Mouse (Mus musculus) heart, embryonic 11.5 days (tissue): ENCODE data around the gene Cltrn. TPM values are rescaled to one million over a fixed set of nuclear protein-coding genes. Genes with fewer than 3 reads are reported as not detected.
A peak's percentile ranks its signal among the peaks of the same experiment; 100 is the strongest.

Experiments used
- ATAC-seq: fragments of 200-750 bp; cut with Nextera tagmentation; replicated peaks from 2 replicates; pipeline ENCODE4 v1.8.0; 2017; ENCODE audit warnings: moderate library complexity; ENCODE audit not compliant: insufficient number of reproducible peaks, low FRiP score, low TSS enrichment
- H3K27ac ChIP-seq: fragments of 300-500 bp; sonication (generic); 2 replicates; pipeline ENCODE4 v1.5.1; 2014; ENCODE audit warnings: mild to moderate bottlenecking, low read depth, low read length
- H3K27me3 ChIP-seq: fragments of 300-500 bp; sonication (generic); 2 replicates; pipeline ENCODE4 v1.6.1; 2014; ENCODE audit warnings: mild to moderate bottlenecking, low read length, mixed read lengths; ENCODE audit not compliant: control insufficient read depth, insufficient read depth
- H3K36me3 ChIP-seq: fragments of 300-500 bp; sonication (generic); 2 replicates; pipeline ENCODE4 v1.6.1; 2014; ENCODE audit warnings: mild to moderate bottlenecking, low read length, moderate library complexity, mixed read lengths; ENCODE audit not compliant: control insufficient read depth, insufficient read depth
- H3K4me1 ChIP-seq: fragments of 300-500 bp; sonication (generic); 2 replicates; pipeline ENCODE4 v1.6.1; 2014; ENCODE audit warnings: low read length; ENCODE audit not compliant: control insufficient read depth, insufficient read depth
- H3K4me2 ChIP-seq: fragments of 300-500 bp; sonication (generic); 2 replicates; pipeline ENCODE4 v1.6.1; 2014; ENCODE audit warnings: mild to moderate bottlenecking, moderate library complexity
- H3K4me3 ChIP-seq: fragments of 300-500 bp; sonication (generic); 2 replicates; pipeline ENCODE4 v1.5.1; 2014; ENCODE audit warnings: low read depth, low read length
- H3K9ac ChIP-seq: fragments of 300-500 bp; sonication (generic); 2 replicates; pipeline ENCODE4 v1.6.1; 2014; ENCODE audit warnings: mild to moderate bottlenecking, low read depth, low read length, moderate library complexity
- H3K9me3 ChIP-seq: fragments of 300-500 bp; sonication (generic); replicated peaks from 2 replicates; pipeline ENCODE4 v1.6.1; 2016; ENCODE audit warnings: low read length; ENCODE audit not compliant: control insufficient read depth
- WGBS: fragments of 180-500 bp; shearing (Covaris S2); extraction: QIAGEN DNeasy Blood & Tissue Kit; methylation state at CpG from one replicate; pipeline ENCODE4 v1.1.7; 2014; ENCODE audit not compliant: insufficient replicate concordance; 5-methylcytosine and 5-hydroxymethylcytosine counted together
- polyA plus RNA-seq: library from polyadenylated mRNA; unstranded; fragments of >200 nt; fragmentation: Nextera tagmentation; extraction: Ambion mirVana; gene quantifications from 2 replicates; pipeline ENCODE4 v1.2.1, GENCODE M21; 2014

The Cltrn gene
- polyA plus RNA-seq, 1 experiment from 2014 or later: 0.13 TPM

DNA sequence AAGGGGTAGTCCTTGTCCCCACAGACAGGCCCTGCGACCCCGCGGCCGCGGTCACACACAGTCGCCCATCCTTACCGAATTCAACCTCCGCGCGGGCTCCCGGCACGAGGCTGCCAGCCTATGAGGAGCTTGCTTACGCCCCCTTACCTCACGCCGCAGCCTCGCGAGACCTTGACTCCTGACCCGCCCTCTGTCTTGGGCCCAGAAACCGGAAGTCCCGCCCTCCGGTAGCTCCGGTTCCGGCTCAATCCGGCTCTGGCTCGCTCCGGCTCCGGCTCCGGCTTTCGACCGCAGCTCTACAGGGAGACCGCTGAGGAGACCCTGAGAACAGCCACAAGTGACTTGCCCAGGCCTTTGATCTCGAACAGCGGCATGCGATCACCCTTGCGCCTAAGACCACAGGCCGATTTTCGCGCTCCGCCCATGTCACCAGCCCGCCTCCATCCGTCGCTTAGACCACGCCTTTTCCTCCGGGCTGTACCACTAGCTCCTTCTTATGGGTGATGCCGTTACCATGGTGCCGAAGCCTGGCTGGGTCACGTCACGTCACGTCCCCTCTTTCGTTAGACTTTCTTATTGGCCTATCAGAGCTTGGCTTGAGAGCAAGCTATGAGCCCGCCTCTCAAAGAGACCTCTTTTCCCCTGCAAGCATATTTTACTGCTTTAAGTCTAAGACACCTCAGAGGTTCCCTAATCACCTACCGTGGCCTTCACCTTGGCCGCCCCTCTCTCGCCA lies 12.4 kb upstream of the Cltrn start, which contains the start of gene Siah1b:
Gene Siah1b (minus strand): TSS at position 454 of the 736 bp plus-strand sequence.
- Histone ChIP-seq H3K27me3 (no peaks in the 10 kb centered on the region), H3K36me3 (no peaks in the 10 kb centered on the region), H3K4me1 (no peaks in the 10 kb centered on the region), H3K9ac (peak within 1 kb of the TSS; percentile 81), H3K27ac (peak within 1 kb of the TSS; percentile 79), H3K9me3 (no peaks in the 10 kb centered on the region), H3K4me3 (peak within 1 kb of the TSS; percentile 58), H3K4me2 (peak within 1 kb of the TSS; percentile 73)
- 12% methylated on average over 54 of the region's 54 CpGs for WGBS
- ATAC-seq: peak; percentile 98

DNA sequence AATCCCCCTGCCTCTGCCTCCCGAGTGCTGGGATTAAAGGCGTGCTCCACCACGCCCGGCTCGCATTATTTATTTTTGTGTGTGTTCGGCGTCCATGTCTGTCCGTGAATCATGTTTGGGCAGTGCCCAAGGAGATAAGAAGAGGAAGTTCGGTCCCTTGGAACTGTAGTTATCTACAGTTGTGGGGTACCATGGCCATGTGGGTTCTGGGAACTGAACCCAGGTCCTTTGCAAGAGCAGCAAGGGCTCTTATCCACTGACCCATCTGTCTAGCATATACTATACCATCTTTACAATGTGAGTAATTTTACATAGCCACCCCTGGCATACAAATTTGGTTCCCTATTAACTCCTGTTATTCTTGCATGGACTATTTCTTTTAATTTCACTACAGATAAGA lies 6.6 kb upstream of the Cltrn start:
- Histone ChIP-seq H3K4me3 (no peak overlapping the region), H3K9me3 (no peaks in the 10 kb centered on the region), H3K4me2 (no peak overlapping the region), H3K27me3 (no peaks in the 10 kb centered on the region), H3K27ac (no peak overlapping the region), H3K4me1 (no peaks in the 10 kb centered on the region), H3K36me3 (no peaks in the 10 kb centered on the region), H3K9ac (no peak overlapping the region)
- ATAC-seq: no peak
- 76% methylated on average over 9 of the region's 9 CpGs for WGBS

DNA sequence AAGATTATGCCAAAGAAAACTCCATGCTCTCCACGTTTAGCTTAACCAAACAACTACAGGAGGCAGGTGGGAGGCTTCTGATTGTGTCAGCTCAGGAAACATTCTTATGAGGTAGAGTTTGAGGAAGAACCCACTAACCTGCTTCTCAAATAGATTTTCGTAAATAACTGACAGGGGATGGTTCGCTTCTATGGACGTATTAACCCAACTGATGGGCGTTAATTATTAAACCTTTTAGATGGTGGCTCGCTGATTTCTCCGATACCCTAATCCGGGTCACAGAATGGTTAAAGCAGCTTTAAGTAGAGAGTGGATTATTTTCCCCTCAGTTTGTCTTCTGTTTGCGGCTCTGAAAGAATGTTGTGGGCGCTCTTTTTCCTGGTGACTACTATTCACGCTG lies 1.3 kb downstream of the Cltrn start:
- H3K4me2 ChIP-seq: no peak overlapping the region

DNA sequence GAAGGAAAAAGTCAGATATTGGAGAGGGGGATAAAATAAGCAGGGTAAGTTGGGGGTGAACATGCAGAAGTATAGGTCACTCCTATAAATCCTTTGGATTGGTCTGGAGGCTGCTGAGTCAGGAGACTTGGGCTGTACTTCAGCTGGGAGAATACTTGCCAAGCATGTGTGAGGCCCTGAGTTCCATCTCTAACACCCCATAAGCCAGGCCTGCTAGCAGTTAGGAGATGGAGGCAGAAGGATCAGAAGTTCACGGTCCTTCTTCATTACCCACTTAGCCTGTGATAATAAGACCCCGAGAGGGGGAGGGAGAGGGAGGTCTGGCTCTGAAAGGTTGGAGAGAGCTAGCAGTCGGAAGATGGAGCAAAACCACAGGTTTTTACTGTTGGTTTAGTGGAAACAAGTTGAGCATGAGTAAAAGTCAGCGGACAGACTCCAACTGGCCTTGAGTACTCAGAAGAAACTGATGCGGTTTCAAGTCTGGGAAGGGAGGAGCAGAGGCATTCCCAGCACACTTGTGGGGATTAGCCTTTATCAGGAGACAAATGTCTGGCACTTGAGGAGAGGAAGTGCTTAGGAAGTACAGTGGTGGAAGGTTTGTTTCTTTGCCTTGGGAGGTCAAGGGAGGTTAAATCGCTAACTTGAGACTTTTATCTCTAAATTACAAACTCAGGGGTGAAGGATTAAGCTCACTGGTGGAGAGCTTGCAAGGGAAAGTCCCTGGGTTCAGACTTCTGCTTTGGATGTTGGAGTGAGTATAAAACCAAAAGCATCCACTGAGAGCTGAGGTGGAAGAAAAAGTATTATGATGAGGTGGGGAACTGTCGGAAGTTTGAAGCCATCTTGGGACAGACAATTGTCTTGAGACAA lies 3.9 kb downstream of the Cltrn start:
- H3K4me2 ChIP-seq: no peak overlapping the region
- H3K36me3 ChIP-seq: no peaks in the 10 kb centered on the region
- peaks cover 3% of the 10 kb centered on the region for H3K27me3 ChIP-seq
- H3K4me3 ChIP-seq: no peak overlapping the region
- H3K4me1 ChIP-seq: no peaks in the 10 kb centered on the region
- WGBS: 36% methylated on average over 7 of the region's 7 CpGs
- ATAC-seq: no peak
- H3K27ac ChIP-seq: no peak overlapping the region; the same call in 1 of the 2 replicates
- no peaks in the 10 kb centered on the region for H3K9me3 ChIP-seq
- no peak overlapping the region for H3K9ac ChIP-seq

More for the DNA sequence above, 1.3 kb downstream of the Cltrn start:
- WGBS: 81% methylated on average over 11 of the region's 11 CpGs
- Histone ChIP-seq H3K9ac (no peak overlapping the region), H3K4me3 (no peak overlapping the region), H3K9me3 (no peaks in the 10 kb centered on the region), H3K4me1 (no peaks in the 10 kb centered on the region), H3K27me3 (no peaks in the 10 kb centered on the region; the same call in 1 of the 2 replicates), H3K36me3 (no peaks in the 10 kb centered on the region), H3K27ac (no peak overlapping the region)
- ATAC-seq: no peak

DNA sequence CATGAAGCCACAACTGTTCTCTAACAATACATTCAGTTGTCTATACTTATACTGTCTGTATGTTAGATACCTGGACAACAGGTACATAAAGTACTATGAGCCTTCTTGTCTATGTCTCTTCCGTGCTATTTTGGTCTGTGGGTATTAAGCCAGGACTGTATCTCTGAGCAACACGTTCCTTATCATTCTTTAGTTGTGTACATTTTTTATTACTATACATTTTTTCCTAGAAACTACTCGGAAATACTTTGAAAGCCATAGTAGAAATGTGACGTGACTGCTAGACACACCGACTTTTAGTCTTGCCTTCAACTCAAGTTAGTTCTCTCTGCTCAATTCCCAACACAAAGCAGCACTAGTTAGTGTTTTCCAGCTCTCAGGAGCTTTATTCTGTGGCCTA lies 4.8 kb downstream of the Cltrn start:
- Histone ChIP-seq H3K9me3 (no peaks in the 10 kb centered on the region), H3K36me3 (no peaks in the 10 kb centered on the region), H3K27ac (no peak overlapping the region), H3K4me1 (no peaks in the 10 kb centered on the region), H3K9ac (no peak overlapping the region), H3K4me3 (no peak overlapping the region), H3K27me3 (peaks cover 3% of the 10 kb centered on the region), H3K4me2 (no peak overlapping the region)
- no peak for ATAC-seq
- WGBS: 75% methylated on average over 5 of the region's 5 CpGs

DNA sequence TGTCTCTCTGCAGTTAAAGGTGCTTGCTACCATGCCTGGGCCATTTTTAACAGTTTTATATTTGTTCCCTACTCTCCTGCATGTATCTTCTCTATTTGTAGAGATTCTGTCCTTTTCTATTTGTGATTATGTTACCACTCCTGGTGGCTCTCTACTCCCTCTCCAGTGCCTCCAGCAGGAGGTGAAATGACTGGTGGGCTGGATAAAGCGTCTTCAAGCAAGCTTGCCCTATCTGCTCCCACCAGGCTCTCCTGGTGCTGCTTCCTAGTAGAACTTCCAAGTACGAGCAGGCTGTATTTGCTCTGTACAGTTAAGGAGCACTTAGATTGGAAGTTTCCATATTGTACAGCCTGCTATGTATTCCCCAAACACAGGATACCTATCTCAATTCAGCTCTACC lies 7.2 kb downstream of the Cltrn start:
- Histone ChIP-seq H3K4me2 (no peak overlapping the region), H3K4me3 (no peak overlapping the region), H3K27me3 (peaks cover 3% of the 10 kb centered on the region), H3K9ac (no peak overlapping the region), H3K4me1 (no peaks in the 10 kb centered on the region), H3K36me3 (no peaks in the 10 kb centered on the region), H3K9me3 (no peaks in the 10 kb centered on the region), H3K27ac (no peak overlapping the region)
- 58% methylated on average over 2 of the region's 2 CpGs for WGBS
- ATAC-seq: no peak

DNA sequence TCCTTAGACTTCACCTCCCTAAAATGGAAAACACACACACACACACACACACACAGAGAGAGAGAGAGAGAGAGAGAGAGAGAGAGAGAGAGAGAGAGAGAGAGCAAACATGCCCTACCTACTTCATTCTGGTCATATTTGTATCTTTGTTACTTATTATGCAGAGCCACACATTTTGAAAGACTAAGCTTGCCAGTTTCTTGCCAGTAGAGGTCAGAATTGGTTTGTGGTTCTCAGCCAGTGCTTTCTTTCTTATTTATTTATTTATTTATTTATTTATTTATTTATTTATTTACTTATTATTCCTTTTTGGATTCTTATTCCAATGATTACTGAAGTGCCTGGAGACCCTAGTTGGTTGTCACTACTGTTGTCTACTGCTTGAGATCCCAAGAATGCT lies 12.9 kb downstream of the Cltrn start:
- H3K27ac ChIP-seq: no peak overlapping the region
- H3K9me3 ChIP-seq: no peaks in the 10 kb centered on the region
- no peak overlapping the region for H3K9ac ChIP-seq
- H3K4me2 ChIP-seq: no peak overlapping the region
- ATAC-seq: no peak
- no peaks in the 10 kb centered on the region; the same call in 1 of the 2 replicates for H3K27me3 ChIP-seq
- H3K4me1 ChIP-seq: no peaks in the 10 kb centered on the region
- no peaks in the 10 kb centered on the region for H3K36me3 ChIP-seq
- no peak overlapping the region for H3K4me3 ChIP-seq

DNA sequence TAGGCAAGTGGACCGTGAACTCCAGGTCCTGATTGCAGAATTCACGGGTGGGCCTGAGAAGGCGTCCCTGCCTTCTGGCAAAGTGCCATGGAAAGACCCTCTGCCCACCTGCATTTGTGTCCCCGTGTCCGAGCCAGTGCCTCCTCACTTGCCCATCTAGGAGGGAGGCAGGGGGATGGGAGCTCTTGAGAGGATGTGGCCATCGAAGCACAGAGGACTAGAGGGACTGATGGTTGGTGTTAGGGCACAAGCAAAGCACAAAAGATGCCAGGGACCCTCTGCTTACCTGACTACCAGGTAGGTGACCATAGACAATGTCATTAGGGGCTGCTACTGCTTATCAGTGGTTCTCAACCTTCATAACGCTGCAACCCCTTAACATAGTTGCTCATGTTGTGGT lies 13.6 kb downstream of the Cltrn start:
- no peak for ATAC-seq
- H3K27me3 ChIP-seq: no peaks in the 10 kb centered on the region; the same call in 1 of the 2 replicates
- no peak overlapping the region for H3K9ac ChIP-seq
- H3K9me3 ChIP-seq: no peaks in the 10 kb centered on the region
- H3K4me2 ChIP-seq: no peak overlapping the region
- 74% methylated on average over 7 of the region's 7 CpGs for WGBS
- H3K36me3 ChIP-seq: no peaks in the 10 kb centered on the region
- no peak overlapping the region for H3K27ac ChIP-seq
- no peak overlapping the region for H3K4me3 ChIP-seq
- no peaks in the 10 kb centered on the region for H3K4me1 ChIP-seq
